Mouse (Mus musculus): ENCODE data around the gene Clec16a. TPM values are rescaled to one million over a fixed set of nuclear protein-coding genes. Genes with fewer than 3 reads are reported as not detected.

The Clec16a gene
- polyA plus RNA-seq, 1 experiment from 2014 or later = 12.8 TPM

DNA sequence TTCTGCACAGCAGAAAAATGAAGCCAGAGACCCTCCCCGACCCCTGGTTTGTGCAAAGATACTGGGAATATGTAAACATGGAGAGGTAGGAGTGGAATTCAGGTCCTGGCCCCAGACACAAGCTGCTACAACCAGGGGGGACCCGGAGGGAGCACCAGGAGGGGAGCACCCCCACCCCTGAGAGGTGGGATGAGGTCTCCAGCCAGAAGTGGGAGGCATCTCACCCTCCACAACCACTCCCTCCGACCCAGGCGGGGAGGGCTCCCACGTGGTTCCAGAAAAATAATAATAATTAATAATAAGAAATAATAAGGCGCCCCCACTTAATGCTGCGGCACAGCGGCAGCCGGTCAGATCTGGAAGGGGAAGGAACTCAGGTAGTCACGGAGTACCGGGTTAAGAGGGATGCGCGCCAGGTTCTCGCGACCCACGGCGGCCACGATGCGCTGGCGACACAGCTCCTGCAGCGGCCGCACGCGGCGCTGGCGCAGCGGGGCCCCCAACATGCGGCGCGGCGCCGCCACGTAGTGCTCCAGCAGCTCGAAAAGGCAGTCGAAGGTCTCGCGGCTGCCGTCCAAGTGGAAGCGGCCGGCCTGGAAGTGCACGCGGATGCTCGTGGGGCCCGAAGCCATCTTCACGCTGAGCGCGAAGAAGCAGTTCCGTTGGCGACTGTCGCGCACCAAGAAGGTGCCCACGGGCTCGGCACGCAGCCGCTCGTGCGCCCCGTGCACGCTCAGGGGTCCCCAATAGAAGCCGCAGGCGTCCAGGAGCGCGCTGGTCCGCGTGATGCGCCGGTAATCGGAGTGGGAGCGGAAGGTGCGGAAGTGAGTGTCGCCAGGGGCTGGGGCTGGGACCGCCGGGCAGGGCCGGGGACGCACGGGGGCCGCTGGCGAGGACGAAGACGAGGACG, 239.0 kb downstream of the Clec16a start:
- peak overlapping the region; percentile 78 for H3K9ac ChIP-seq
- no peaks in the 10 kb centered on the region for H3K36me3 ChIP-seq
- H3K9me3 ChIP-seq (replicated peaks) = no peaks in the 10 kb centered on the region
- peak overlapping the region; percentile 99 for H3K4me2 ChIP-seq
- ATAC-seq (ENCODE audit: low read depth) = no peak
- no peak overlapping the region; the same call in 1 of the 2 replicates for H3K27ac ChIP-seq
- peaks cover 41% of the 10 kb centered on the region for H3K4me1 ChIP-seq (replicated peaks)
- WGBS (ENCODE audit: insufficient replicate concordance) = 3% methylated on average over 81 of the region's 81 CpGs
- peak overlapping the region; percentile 89 for H3K4me3 ChIP-seq (replicated peaks)
- DNase-seq = no peak
- H3K27me3 ChIP-seq = peaks cover 47% of the 10 kb centered on the region

DNA sequence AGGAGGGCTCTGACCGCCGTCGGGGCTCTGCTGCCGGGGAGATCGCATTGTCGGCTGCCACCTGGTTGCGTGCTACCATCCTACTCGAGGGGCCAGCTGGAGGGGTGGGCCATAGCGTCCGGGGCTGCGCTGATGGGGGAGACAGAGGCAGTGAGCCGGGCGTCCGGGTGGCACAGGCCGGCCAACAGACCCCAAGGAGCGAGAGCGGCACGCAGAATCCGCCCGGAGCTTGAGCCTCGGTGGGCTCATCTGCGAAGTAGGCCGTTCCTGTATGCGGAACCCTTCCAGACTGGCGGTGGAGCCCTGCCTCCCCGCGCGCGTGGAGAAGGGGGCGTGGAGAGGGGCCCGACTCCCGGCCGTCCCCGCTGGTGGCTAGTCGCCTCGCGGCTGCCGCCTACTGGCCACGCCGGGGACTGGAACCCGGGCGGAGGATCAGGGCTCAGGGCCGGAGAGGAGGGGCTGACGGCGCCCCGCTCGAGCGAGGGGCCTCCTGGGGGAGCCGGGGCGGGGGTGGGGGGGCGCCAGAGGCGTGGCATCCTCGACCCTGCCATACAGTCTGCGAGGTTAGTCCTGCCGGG, 239.7 kb downstream of the Clec16a start:
- Histone ChIP-seq H3K4me3 (replicated peaks) (peak overlapping the region; percentile 89), H3K27me3 (peaks cover 47% of the 10 kb centered on the region), H3K4me1 (replicated peaks) (peaks cover 41% of the 10 kb centered on the region), H3K9ac (peak overlapping the region; percentile 78), H3K4me2 (peak overlapping the region; percentile 99), H3K27ac (peak overlapping the region; percentile 86), H3K36me3 (no peaks in the 10 kb centered on the region), H3K9me3 (replicated peaks) (no peaks in the 10 kb centered on the region)
- under 1% methylated on average over 47 of the region's 55 CpGs for WGBS (ENCODE audit: insufficient replicate concordance)
- ATAC-seq (ENCODE audit: low read depth) (peak; percentile 71), DNase-seq (peak; percentile 76)

DNA sequence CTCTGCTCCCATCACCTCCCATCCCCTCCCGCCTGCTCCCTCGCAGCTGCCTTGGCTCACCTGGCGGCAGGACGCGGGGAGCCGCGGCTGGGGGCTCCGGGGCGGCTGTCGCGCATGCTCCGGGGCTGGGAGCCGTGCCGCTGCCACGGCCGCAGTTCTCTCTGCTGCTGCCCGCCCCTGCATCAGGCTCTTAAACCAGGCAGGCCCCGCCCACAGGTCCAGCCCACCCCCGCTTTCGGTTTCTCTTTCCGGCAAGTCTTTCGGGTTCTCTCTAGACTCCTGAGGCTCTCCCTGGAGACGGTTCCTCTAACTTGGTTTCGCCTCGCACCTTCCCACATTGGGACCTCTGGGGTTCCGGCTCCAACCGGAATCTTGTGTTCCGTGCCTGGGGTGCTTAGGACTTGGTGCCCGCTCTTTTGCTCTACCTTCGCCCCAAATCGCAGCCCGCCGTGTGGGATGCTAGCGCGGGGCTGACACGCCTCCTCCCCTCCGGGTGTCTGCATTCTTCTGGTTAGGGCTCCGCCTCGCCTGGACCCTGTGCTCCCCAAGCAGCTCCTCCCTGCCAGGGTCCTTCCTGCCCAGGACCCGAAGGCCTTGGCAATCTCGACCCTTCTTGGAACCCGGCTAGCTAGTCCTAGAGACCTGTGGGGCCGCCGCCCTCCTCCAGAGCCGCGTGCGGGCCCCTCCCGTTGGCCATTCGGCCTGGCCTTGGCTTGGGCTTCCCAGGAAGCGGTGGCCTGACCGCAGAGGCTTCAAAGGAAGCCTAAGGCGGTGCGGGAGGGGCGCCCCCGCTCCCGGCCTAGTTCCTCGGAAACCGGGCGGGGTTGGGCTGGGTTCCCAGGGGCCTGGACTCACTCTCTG, 240.5 kb downstream of the Clec16a start, which contains the start of gene Socs1:
TSS of gene Socs1 (minus strand) at position 166 of the 861 bp plus-strand sequence.
- under 1% methylated on average over 56 of the region's 59 CpGs for WGBS (ENCODE audit: insufficient replicate concordance)
- H3K4me2 ChIP-seq = peak within 1 kb of the TSS; percentile 99
- DNase-seq (peak; percentile 69), ATAC-seq (ENCODE audit: low read depth) (peak; percentile 76)
- H3K9me3 ChIP-seq (replicated peaks) = no peaks in the 10 kb centered on the region
- peak within 1 kb of the TSS; percentile 78 for H3K9ac ChIP-seq
- peaks cover 41% of the 10 kb centered on the region for H3K4me1 ChIP-seq (replicated peaks)
- H3K27me3 ChIP-seq = peaks cover 47% of the 10 kb centered on the region
- peak within 1 kb of the TSS; percentile 86 for H3K27ac ChIP-seq
- peak within 1 kb of the TSS; percentile 89 for H3K4me3 ChIP-seq (replicated peaks)
- H3K36me3 ChIP-seq = no peaks in the 10 kb centered on the region

DNA sequence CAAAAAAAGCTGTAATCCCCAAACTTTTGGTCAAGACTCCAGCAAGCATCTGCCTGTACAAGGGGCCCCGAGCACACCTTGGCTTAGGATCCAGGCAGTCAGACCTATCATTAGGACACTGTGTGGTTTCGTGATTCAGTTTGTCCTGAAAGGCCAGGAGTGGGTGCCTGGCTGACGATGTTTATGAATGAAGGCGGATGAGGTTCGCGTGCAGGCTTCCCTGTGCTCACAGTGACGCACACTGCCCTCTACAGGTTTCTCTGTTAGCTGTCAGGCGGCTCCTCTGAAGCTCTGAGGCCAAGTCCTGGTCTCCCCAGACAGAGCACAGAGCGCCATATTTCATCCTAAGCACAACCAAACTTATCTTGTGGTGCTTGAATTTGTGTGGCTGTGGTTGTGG, 241.1 kb downstream of the Clec16a start:
- peak overlapping the region; percentile 86 for H3K27ac ChIP-seq

DNA sequence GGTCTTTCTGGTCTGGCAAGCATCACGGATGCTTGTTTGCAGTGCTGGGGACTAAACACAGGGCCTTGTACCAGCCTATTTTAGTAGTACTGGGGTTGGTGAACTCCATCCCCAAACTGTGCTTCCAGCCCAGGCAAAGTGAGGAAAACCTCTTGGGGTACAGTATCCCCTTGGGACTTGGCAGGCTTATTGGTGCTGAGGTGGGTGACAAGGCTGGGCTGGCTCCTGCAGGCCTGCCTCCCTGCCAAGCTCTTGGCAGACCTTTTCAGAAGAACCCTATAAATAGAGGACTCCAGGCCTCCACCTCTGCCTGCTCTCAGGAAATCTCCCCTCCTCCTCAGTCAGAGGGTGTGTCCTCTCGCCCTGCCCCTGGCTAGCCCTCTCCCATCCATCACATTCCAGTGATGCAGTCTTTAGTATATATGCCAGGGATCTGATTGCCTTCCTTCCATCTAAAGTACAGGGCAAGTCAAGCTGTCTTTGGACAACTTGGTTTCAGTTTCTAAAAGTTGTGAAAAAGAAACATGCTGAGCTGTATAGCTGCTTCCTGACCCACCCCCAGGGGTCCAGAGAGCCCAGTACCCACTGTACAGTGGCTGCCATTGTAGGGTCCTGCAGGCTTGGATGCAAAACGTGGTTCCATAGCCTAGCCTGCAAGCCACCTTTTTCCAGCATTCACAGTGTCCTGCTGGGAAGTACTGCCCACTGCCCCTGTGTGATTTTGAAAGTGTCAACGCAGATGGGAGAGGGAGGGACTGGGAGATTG, 241.8 kb downstream of the Clec16a start:
- DNase-seq = no peak
- peak overlapping the region; percentile 99 for H3K4me2 ChIP-seq
- no peak overlapping the region for H3K9ac ChIP-seq
- H3K4me3 ChIP-seq (replicated peaks) = peak overlapping the region; percentile 89; the same call in 1 of the 2 replicates
- H3K9me3 ChIP-seq (replicated peaks) = no peaks in the 10 kb centered on the region
- no peak for ATAC-seq (ENCODE audit: low read depth)
- no peaks in the 10 kb centered on the region for H3K36me3 ChIP-seq
- WGBS (ENCODE audit: insufficient replicate concordance) = 55% methylated on average over 4 of the region's 4 CpGs
- H3K27ac ChIP-seq = no peak overlapping the region
- peaks cover 48% of the 10 kb centered on the region for H3K27me3 ChIP-seq
- peaks cover 41% of the 10 kb centered on the region for H3K4me1 ChIP-seq (replicated peaks)

More for the DNA sequence above, 241.1 kb downstream of the Clec16a start:
- Histone ChIP-seq H3K4me3 (replicated peaks) (peak overlapping the region; percentile 89), H3K9ac (peak overlapping the region; percentile 78), H3K36me3 (no peaks in the 10 kb centered on the region), H3K4me1 (replicated peaks) (peaks cover 41% of the 10 kb centered on the region), H3K4me2 (peak overlapping the region; percentile 99), H3K9me3 (replicated peaks) (no peaks in the 10 kb centered on the region), H3K27me3 (peaks cover 48% of the 10 kb centered on the region)
- ATAC-seq (ENCODE audit: low read depth) = peak; percentile 46; the same call in 1 of the 2 replicates
- 2% methylated on average over 9 of the region's 9 CpGs for WGBS (ENCODE audit: insufficient replicate concordance)
- DNase-seq = peak; percentile 68

DNA sequence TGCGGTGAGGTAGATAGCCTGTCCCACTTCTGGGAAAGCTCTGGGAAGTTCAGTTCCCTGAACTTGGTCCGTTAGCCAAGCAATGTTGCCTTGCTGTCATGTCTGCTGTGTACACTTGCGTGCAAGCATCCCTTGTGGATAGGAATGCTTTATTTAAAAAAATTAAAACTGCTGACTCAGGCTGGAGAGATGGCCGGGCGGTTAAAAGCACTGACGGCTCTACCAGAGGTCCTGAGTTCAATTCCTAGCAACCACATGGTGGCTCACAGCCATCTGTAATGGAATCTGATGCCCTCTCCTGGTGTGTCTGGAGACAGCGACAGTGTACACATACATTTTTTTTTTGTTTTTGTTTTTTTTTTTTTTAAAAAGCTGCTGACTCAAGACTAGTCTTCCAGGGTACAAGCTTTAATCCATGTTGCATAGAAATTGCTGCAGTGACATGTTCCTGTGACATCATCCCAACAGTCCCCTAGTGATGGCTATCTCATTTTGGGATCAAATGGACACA, 242.5 kb downstream of the Clec16a start:
- Histone ChIP-seq H3K27me3 (peaks cover 44% of the 10 kb centered on the region), H3K9me3 (replicated peaks) (no peaks in the 10 kb centered on the region), H3K36me3 (no peaks in the 10 kb centered on the region), H3K27ac (no peak overlapping the region), H3K4me1 (replicated peaks) (peaks cover 41% of the 10 kb centered on the region), H3K4me2 (no peak overlapping the region), H3K4me3 (replicated peaks) (no peak overlapping the region), H3K9ac (no peak overlapping the region)
- no peak for DNase-seq
- 70% methylated on average over 7 of the region's 7 CpGs for WGBS (ENCODE audit: insufficient replicate concordance)
- ATAC-seq (ENCODE audit: low read depth) = no peak

DNA sequence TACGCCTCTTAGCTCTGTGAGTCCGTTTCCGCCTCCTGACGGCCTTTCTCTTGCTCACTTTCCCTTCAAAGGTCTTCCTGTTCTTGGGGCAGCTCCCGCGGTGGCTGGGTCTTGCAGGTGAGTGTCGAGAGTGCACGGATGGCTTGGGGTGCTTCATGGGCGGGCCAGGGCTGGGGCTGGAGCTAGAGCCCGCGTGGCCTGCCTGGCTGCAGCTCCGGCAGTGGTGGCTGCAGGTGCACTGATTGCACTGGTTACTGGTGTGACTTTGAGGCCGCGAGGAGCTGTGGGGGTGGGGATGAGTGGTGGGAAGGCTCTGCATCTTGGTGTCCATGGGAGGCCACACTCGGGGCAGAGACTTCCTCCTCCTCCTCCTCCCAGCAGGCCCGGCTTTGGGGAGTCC, 243.1 kb downstream of the Clec16a start, which contains the start of gene Tnp2:
TSS of gene Tnp2 (minus strand) at position 390 of the 400 bp plus-strand sequence.
- peaks cover 38% of the 10 kb centered on the region for H3K27me3 ChIP-seq
- no peaks in the 10 kb centered on the region for H3K9me3 ChIP-seq (replicated peaks)
- no peak for DNase-seq
- no peak for ATAC-seq (ENCODE audit: low read depth)
- peaks cover 36% of the 10 kb centered on the region for H3K4me1 ChIP-seq (replicated peaks)
- no peak within 1 kb of the TSS for H3K9ac ChIP-seq
- 43% methylated on average over 16 of the region's 16 CpGs for WGBS (ENCODE audit: insufficient replicate concordance)
- H3K36me3 ChIP-seq = no peaks in the 10 kb centered on the region
- H3K4me3 ChIP-seq (replicated peaks) = no peak within 1 kb of the TSS
- H3K27ac ChIP-seq = no peak within 1 kb of the TSS
- no peak within 1 kb of the TSS for H3K4me2 ChIP-seq

DNA sequence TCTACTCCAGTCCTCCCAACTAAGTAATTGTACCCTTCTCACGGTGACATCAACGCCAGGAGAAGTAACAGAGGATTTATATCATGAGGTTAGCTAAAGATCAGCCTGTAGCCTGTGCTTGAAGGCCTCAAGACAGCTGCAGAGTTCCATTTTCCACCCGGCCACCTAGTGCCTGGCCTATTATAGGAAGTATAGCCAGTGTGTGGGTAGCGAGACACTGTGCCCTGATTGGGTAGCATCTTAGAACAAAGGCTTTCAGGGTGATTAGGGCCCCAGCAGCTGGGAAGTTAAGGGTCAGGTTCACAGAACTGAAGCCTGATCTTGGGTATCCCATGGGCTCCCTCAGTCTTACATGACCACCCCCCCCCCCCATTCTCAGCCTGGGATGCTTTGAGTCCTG, 243.7 kb downstream of the Clec16a start:
- Histone ChIP-seq H3K27me3 (peaks cover 32% of the 10 kb centered on the region), H3K9me3 (replicated peaks) (no peaks in the 10 kb centered on the region), H3K9ac (no peak overlapping the region), H3K4me2 (no peak overlapping the region), H3K36me3 (no peaks in the 10 kb centered on the region), H3K4me3 (replicated peaks) (no peak overlapping the region), H3K4me1 (replicated peaks) (peaks cover 30% of the 10 kb centered on the region), H3K27ac (no peak overlapping the region)
- WGBS (ENCODE audit: insufficient replicate concordance) = 47% methylated on average over 4 of the region's 4 CpGs
- ATAC-seq (ENCODE audit: low read depth) = no peak
- DNase-seq = no peak

DNA sequence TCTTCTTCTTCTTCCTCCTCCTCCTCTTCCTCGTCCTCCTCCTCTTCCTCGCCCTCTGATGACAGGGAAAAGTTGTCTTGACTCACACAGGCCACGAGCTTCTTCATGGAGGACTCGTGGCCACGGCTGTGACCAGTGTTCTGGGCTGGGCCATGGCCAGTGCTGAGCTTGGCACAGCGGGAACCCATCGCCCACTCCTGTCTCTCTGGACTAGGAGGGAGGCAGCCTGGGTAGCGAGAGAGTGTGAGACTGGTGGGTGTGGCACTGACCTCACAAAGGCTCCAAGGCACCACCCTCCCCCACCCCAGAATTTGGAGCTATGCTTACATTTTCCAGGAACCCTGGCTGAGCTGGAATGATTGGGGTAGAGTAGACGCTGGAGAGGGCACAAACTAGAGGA, 245.6 kb downstream of the Clec16a start, which contains the start of gene Prm3:
TSS of gene Prm3 (minus strand) at position 213 of the 400 bp plus-strand sequence.
- H3K4me3 ChIP-seq (replicated peaks) = no peak within 1 kb of the TSS
- WGBS (ENCODE audit: insufficient replicate concordance) = 48% methylated on average over 9 of the region's 9 CpGs
- no peaks in the 10 kb centered on the region for H3K9me3 ChIP-seq (replicated peaks)

More for the DNA sequence above, 245.6 kb downstream of the Clec16a start, which contains the start of gene Prm3:
- DNase-seq (no peak), ATAC-seq (ENCODE audit: low read depth) (no peak)
- H3K4me1 ChIP-seq (replicated peaks) = peaks cover 16% of the 10 kb centered on the region
- H3K9ac ChIP-seq = no peak within 1 kb of the TSS
- no peak within 1 kb of the TSS for H3K27ac ChIP-seq
- H3K27me3 ChIP-seq = peaks cover 32% of the 10 kb centered on the region
- H3K36me3 ChIP-seq = no peaks in the 10 kb centered on the region
- H3K4me2 ChIP-seq = no peak within 1 kb of the TSS

All from liver, embryonic 13.5 days (tissue).